Mouse (Mus musculus) layer of hippocampus, adult 2 months (tissue): ENCODE data around the gene Rfxap. TPM values are rescaled to one million over a fixed set of nuclear protein-coding genes. Genes with fewer than 3 reads are reported as not detected.
"Not testable (repeated sequence)": the region's sequence is repeated elsewhere in the genome, so short reads cannot be mapped to it uniquely, and the experiment has no call there.

Experiments
- DNase-seq, 2 experiments: peaks; one replicate each; pipeline ENCODE4 v3.0.0; 2022; ENCODE audit warnings: low spot score in 2 of 2
- H3K27ac ChIP-seq: fragments of 200-600 bp; 2 replicates; pipeline ENCODE4 v1.8.1; 2022
- H3K4me3 ChIP-seq: fragments of 200-600 bp; 2 replicates; pipeline ENCODE4 v1.8.1; 2022; ENCODE audit warnings: mild to moderate bottlenecking
- CTCF ChIP-seq: fragments of 200-600 bp; conservative IDR thresholded peaks from 2 replicates; pipeline ENCODE4 v1.8.1; 2022; ENCODE audit warnings: antibody characterized with exemption, mild to moderate bottlenecking, moderate library complexity
- total RNA-seq, 2 experiments: library from RNA; stranded (reverse); gene quantifications; 2 replicates each; pipeline ENCODE4 v1.2.3; 2021

Rfxap gene
- total RNA-seq, 2 experiments from 2014 or later, result 46.7 to 55.1 TPM

DNA sequence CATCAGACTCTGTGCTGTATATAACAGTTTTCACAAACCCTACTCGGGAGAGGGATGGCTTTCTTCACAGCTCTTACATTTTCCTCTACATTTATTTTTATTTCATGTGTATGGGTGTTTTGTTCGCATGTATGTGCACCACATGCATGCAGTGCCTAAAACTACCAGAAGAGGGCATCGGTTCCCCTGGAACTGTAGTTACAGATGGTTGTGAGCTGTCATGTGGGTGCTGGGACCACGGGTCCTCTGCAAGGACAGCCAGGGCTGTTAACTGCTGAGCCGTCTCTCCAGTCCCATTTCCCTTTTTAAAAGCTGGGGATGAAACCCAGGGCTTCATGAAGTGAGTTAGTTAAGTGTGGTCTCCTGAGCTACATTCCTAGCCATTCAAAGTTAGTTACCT, 12.2 kb downstream of the Rfxap start:
- no peak for TF ChIP-seq CTCF
- H3K27ac ChIP-seq, result no peak overlapping the region

DNA sequence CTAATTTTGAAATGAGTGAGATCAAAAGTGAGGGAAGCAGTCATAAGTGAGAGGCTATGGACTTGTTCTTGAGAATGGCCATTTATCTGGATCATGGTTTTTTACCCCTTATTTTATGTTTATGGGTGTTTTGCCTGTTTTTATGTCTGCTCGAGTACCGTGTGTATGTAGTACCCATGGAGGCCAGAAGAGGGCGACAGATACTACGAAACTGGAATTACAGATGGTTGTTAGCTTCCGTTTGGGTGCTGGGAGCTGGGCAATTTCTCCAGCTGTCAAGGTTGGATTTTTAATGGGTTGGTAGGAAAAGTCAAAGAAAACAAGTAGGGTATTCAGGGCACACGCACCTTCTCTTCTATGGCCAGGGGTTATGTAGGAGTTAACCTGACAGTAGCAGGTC, 13.8 kb downstream of the Rfxap start:
- peak; percentile 59 for TF ChIP-seq CTCF
- Histone ChIP-seq H3K4me3 (no peak overlapping the region), H3K27ac (no peak overlapping the region)
- no peak for DNase-seq

More for the DNA sequence above, 12.2 kb downstream of the Rfxap start:
- DNase-seq, result no peak
- H3K4me3 ChIP-seq, result no peak overlapping the region

DNA sequence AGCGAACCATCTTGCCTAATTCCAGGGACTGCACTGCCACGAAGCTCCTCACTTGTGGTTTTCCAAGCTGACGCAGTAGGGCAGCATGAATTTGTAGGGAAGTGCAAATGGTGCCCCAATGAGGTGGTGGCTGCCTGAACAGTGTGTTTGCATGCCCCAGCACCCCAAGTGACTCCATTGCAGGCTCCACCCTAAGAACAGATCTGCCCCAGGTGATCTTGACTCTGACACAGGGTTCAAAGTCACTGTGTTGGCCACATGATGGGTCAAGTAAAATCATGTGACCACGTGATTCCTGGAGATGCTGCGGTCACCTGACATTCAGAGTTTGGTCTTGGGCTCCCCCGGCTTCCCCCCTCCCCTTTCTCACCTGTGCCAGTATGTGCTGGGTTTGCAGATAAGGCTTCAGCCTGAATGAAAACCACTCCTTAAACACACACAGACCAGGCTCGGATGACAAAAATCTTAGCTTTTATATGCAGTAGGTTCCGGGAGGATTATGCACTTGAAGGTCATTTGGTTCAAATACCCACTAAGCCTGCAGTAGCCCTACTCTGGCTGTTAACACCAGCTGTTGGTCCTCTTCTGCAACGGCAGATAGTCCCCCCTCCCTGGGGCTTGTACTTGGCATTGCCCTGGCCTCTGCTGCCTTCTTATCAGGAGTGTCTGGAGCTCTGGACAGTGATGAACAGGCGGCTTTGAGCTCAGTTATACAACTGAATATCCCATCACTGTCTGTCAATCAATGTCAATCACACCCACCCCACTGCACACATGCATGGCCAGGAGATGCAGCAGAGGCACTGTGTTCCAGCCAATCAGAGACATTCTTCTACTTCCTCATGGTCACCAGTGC, 15.5 kb downstream of the Rfxap start:
- Histone ChIP-seq H3K27ac (no peak overlapping the region), H3K4me3 (no peak overlapping the region)
- no peak for TF ChIP-seq CTCF
- DNase-seq, result no peak

DNA sequence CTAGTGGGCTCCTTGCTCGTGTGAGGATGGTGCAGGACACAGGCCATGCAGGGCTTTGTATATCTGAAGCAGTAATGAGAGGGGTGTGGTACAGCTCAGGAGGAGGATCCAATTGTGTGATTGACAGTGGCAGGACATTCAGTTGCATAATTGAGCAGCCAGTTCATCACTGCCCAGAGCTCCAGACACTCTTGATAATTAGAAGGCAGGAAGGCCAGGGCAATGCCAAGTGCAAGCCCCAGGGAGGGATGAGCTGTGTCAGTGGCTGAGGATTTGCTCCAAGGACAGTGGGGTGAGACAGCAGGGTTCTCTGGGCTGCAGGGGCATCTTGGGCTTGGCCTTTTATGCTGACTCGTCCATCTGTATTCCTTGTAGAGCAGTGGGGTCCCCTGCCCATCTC, 17.0 kb downstream of the Rfxap start:
- no peak overlapping the region for H3K4me3 ChIP-seq
- no peak for TF ChIP-seq CTCF
- H3K27ac ChIP-seq, result no peak overlapping the region
- no peak for DNase-seq

DNA sequence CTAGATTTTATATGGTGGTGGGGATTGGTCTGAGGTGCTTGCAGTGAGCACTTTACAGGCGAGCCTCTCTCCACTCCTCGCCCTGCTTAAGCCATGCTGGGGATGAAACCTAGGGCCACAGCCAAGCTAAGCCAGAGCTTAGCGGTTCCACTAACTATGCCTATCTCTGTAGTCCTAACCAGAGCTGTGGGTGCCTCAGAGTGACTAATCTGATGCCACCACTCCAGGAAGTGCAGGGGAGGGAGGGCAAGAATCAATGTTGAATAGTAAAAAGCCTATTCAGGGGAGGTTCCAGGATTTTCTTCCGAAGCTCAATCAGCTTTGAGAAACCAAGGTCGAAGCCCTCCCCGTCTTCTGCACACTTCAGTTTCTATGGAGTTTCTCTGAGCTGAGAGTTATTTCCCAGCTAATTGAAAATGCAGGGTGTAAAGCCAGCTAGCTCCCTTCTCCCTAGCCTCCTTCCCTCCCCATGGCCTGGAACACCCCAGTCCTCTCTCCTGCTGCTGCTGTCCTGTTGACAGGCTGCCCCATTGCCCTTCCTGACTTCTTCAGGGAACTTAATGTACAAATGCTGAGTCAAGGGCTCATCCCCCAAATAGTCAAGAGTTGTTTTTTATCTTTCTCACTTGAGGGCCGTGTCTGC, 31.5 kb downstream of the Rfxap start:
- no peak for TF ChIP-seq CTCF
- Histone ChIP-seq H3K27ac (no peak overlapping the region), H3K4me3 (no peak overlapping the region)
- no peak for DNase-seq

DNA sequence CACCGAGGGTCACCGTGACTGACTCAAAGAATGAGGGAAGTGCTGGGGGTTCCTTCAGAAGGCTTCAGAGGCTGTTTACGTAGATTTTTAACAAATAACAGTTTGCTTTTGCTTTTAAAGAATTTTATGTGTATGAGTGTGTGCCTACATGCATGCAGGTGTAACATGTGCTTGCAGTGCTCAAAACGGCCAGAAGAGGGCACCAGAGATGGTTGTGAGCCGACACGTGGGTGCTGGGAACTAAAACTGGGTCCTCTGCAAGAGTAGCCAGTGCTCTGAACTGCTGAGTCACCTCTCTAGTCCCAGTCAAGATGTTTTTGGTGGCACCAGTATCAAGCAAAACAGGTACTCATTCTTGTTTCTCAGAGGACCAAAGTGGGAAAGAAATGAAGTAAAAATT, 34.0 kb downstream of the Rfxap start:
- peak; percentile 48 for TF ChIP-seq CTCF
- H3K27ac ChIP-seq, result no peak overlapping the region
- no peak overlapping the region for H3K4me3 ChIP-seq
- DNase-seq, result no peak

DNA sequence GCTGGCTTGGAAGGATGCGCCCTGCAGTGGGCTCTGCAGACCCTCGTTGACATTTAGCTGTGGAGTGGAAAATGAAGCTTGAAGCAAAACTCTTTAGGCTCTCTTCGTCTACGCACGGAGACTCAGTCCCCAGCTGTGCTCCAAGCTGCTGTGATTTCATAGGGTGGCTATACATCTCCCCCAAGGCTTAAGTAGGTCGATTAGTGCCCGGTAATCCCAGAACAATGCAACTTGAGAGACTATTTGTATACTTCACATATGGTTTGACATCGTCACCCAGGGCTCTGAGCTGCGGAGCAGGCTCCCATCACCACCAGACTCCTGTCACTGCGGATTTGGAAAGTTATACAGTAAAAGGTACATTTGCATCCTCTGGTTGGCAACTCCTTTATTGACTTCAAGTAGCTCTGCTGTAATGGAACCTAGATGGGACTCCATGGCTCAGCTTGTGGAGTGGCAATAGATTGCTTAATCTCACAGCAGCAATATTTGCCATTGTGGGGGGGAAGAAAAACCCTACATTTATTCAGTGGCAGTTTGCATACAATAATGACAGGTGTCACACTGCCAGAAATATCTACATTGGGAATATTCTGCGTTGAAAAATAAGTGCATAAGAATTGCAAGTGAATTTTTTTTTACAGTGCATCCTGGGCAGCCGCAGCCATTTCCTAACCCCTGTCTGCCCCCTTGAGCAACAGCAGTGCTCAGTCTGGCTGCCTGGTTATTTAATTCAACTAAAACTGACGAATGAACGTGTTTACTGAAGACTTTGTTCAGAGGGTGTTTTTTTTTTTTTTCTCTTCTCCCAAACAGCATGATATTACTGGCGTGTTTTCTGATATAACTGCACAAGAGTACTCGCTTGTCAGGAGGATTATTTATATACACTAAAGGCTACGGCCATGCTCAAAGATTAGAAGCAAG, 38.0 kb downstream of the Rfxap start:
- TF ChIP-seq CTCF, result no peak
- no peak for DNase-seq
- no peak overlapping the region for H3K27ac ChIP-seq
- H3K4me3 ChIP-seq, result no peak overlapping the region

DNA sequence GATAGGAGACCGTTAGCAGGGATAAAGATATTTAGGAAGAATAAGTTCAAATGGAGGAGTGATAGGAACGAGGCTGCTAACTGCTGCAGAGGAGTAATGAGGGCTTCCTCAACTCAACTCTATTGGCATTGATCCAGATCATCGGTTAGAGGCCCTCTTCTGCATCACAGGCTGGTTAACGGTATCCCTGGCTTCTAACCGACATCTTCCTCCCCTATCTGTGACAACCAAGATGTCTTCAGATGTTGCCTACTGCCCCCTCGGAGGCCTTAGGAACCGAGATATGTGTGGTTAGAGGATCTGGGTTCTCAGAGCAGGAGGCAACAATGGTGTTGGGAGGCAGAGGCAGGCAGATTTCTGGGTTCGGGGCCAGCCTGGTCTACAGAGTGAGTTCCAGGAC, 39.0 kb downstream of the Rfxap start:
- no peak overlapping the region for H3K27ac ChIP-seq
- DNase-seq, result no peak
- no peak overlapping the region for H3K4me3 ChIP-seq
- no peak for TF ChIP-seq CTCF

DNA sequence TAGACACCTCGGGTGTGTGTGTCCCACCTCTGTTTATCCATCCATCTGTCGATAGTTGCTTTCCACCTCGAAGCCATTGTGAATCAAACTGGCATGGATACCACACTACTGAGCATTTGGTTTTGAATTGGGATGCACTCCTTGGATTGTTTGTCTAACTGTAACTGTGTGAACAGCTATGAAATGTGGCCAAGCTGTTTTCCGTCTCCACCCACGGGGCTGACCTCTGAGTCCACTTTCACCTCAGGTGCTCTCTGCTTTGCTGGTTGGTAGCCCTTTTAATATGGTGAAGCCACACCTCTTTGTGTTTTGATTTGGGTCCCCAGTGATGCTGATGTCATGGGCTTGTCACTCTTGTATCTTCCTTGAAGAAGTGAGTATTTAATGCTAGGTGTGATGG, 40.8 kb downstream of the Rfxap start:
- Histone ChIP-seq H3K4me3 (no peak overlapping the region), H3K27ac (no peak overlapping the region)
- no peak for TF ChIP-seq CTCF
- DNase-seq, result no peak

DNA sequence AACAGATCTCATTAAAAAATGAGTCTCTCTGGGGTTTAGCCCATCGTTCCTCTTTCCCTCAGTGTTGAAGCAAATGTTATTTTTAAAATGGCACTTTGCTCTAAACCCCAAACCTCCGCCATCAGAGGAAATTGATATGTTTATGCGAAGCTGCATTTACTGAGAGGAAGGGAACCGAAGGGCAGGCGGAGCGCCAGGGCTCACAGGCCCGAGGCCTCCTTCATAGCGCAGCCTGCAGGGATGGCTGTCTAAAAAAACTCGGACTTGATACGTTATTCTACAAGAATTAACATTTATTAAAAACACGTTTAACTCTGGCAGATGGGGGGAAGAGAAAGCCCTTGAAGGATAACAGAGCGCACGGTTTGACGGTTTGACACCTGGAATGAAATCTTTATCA, 41.6 kb downstream of the Rfxap start:
- no peak for DNase-seq
- no peak overlapping the region for H3K4me3 ChIP-seq
- H3K27ac ChIP-seq, result no peak overlapping the region
- TF ChIP-seq CTCF, result no peak

DNA sequence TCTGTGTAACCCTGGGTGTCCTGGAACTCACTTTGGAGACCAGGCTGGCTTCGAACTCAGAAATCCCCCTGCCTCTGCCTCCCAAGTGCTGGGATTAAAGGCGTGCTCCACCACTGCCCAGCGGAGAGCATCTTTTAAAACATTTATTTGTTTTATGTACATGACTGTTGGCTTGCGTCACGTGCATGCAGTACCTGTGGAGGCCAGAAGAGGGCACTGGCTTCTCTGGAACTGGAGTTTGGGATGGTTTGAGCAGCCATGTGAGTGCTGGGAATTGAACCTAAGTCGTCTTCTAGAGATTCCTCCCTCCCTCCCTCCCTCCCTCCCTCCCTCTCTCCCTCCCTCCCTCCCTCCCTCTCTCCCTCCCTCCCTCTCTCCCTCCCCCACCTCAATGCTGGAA, 42.1 kb downstream of the Rfxap start:
- H3K4me3 ChIP-seq, DNase-seq, H3K27ac ChIP-seq: not testable (repeated sequence)
- TF ChIP-seq CTCF, result peak; percentile 52

DNA sequence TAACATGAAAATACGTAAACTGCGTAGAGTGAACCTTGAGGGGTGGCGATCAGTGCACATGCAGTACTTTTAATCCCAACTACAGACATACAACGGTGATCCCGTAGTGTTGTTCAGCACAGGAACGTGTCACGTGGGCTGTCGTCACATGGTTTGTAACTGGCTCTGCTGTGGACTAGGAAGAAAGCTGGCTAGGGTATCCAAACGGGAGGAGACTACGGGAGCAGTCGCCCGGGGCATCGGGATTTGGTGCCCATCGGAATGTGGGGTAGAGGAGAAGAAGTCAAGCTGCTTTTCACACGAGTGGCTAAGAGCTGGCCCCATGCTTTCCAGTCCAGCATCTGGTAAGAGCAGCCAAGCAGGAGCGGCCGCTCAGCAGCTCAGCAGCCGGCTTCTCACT, 43.2 kb downstream of the Rfxap start:
- peak; percentile 29 to 72 for DNase-seq
- Histone ChIP-seq H3K4me3 (peak overlapping the region; percentile 50), H3K27ac (peak overlapping the region; percentile 68)
- TF ChIP-seq CTCF, result no peak

DNA sequence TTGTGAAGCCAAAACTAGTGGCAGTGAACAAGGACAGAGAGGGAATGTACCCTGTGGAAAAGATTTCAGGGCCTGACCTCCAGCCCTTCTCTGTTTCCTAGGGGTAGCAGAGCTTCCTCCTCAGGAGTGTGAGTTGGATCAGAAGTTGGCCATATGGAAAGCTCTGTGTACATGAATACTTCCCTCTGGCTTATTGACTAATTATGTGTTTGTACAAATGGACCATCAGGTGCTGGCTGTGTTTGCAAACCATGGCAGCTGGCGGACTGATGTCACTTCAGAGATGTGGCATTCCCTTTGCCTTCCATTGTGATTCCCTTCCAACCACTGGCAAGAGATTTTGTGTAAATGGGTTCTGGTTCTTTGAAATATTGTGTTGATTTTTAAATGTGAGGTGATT, 46.3 kb downstream of the Rfxap start:
- H3K27ac ChIP-seq, result no peak overlapping the region
- DNase-seq, result no peak
- no peak overlapping the region for H3K4me3 ChIP-seq
- TF ChIP-seq CTCF, result no peak
